Mouse (Mus musculus) midbrain, embryonic 16.5 days (tissue): ENCODE measurements at regions not wholly inside any gene's neighbourhood (a gene's known extent, or its start where the extent isn't known, plus 50 kb on each side); places are given as distances from the start of the nearest gene placed in this dataset.

Experiments
- ATAC-seq: fragments of 200-750 bp; cut with Nextera tagmentation; 2 replicates; pipeline ENCODE4 v1.8.0; 2017; ENCODE audit warnings: moderate TSS enrichment
- H3K27ac ChIP-seq: fragments of 300-500 bp; sonication (generic); 2 replicates; pipeline ENCODE4 v1.5.1; 2014; ENCODE audit warnings: mild to moderate bottlenecking, low read length, mixed read lengths
- H3K27me3 ChIP-seq: fragments of 300-500 bp; sonication (generic); 2 replicates; pipeline ENCODE4 v1.6.1; 2014; ENCODE audit warnings: low read depth, low read length, mixed read lengths; ENCODE audit not compliant: control insufficient read depth, insufficient read depth
- H3K36me3 ChIP-seq: fragments of 300-500 bp; sonication (generic); 2 replicates; pipeline ENCODE4 v1.6.1; 2014; ENCODE audit warnings: mild to moderate bottlenecking, low read length, moderate library complexity, mixed read lengths; ENCODE audit not compliant: control insufficient read depth, insufficient read depth
- H3K4me1 ChIP-seq: fragments of 300-500 bp; sonication (generic); 2 replicates; pipeline ENCODE4 v1.6.1; 2014; ENCODE audit warnings: mild to moderate bottlenecking, low read length, mixed read lengths; ENCODE audit not compliant: control insufficient read depth, insufficient read depth
- H3K4me2 ChIP-seq: fragments of 300-500 bp; sonication (generic); 2 replicates; pipeline ENCODE4 v1.6.1; 2014; ENCODE audit warnings: mild to moderate bottlenecking, low read length, mixed read lengths
- H3K4me3 ChIP-seq: fragments of 300-500 bp; sonication (generic); 2 replicates; pipeline ENCODE4 v1.5.1; 2014; ENCODE audit warnings: low read depth, mild to moderate bottlenecking, low read length, moderate library complexity, mixed read lengths
- H3K9ac ChIP-seq: fragments of 300-500 bp; sonication (generic); 2 replicates; pipeline ENCODE4 v1.6.1; 2014; ENCODE audit warnings: low read depth, low read length, mixed read lengths
- H3K9me3 ChIP-seq: fragments of 300-500 bp; sonication (generic); replicated peaks from 2 replicates; pipeline ENCODE4 v1.6.1; 2014; ENCODE audit warnings: mild to moderate bottlenecking, low read length, mixed read lengths; ENCODE audit not compliant: control insufficient read depth, poor library complexity, severe bottlenecking
- WGBS: fragments of 180-500 bp; shearing (Covaris S2); extraction: QIAGEN DNeasy Blood & Tissue Kit; methylation state at CpG from one replicate; pipeline ENCODE4 v1.1.7; 2014; 5-methylcytosine and 5-hydroxymethylcytosine counted together

- no peaks in the 10 kb centered on the region for H3K4me1 ChIP-seq
- H3K9ac ChIP-seq = no peak overlapping the region
- no peaks in the 10 kb centered on the region for H3K36me3 ChIP-seq
- no peak overlapping the region for H3K4me3 ChIP-seq
- H3K4me2 ChIP-seq = no peak overlapping the region
- WGBS = 87% methylated on average over 6 of the region's 6 CpGs
- H3K9me3 ChIP-seq = no peaks in the 10 kb centered on the region
- no peak for ATAC-seq
- H3K27ac ChIP-seq = no peak overlapping the region
- no peaks in the 10 kb centered on the region for H3K27me3 ChIP-seq
These were observed 147.8 kb downstream of the Mtx2 start for GRCm38 (mm10) chr2:74973386-74973785.

GRCm38 (mm10) chr2:74974595-74975325 is 149.2 kb downstream of the Mtx2 start:
- Histone ChIP-seq H3K9ac (no peak overlapping the region), H3K27me3 (no peaks in the 10 kb centered on the region), H3K4me3 (no peak overlapping the region), H3K4me1 (no peaks in the 10 kb centered on the region), H3K4me2 (peak overlapping the region; percentile 29), H3K9me3 (no peaks in the 10 kb centered on the region), H3K36me3 (no peaks in the 10 kb centered on the region), H3K27ac (peak overlapping the region; percentile 76)
- WGBS = 62% methylated on average over 16 of the region's 16 CpGs
- peak; percentile 76; the same call in 1 of the 2 replicates for ATAC-seq

- H3K4me2 ChIP-seq = no peak overlapping the region
- H3K4me1 ChIP-seq = no peaks in the 10 kb centered on the region
- H3K9ac ChIP-seq = no peak overlapping the region
- H3K36me3 ChIP-seq = no peaks in the 10 kb centered on the region
- no peak overlapping the region for H3K27ac ChIP-seq
- 98% methylated on average over 3 of the region's 3 CpGs for WGBS
- no peak overlapping the region for H3K4me3 ChIP-seq
- no peaks in the 10 kb centered on the region for H3K27me3 ChIP-seq
- no peak for ATAC-seq
- H3K9me3 ChIP-seq = no peaks in the 10 kb centered on the region
These were observed 151.7 kb downstream of the Mtx2 start for GRCm38 (mm10) chr2:74977348-74977747.

- no peaks in the 10 kb centered on the region for H3K9me3 ChIP-seq
- no peak overlapping the region for H3K4me2 ChIP-seq
- ATAC-seq = no peak
- no peaks in the 10 kb centered on the region for H3K36me3 ChIP-seq
- no peaks in the 10 kb centered on the region for H3K4me1 ChIP-seq
- 94% methylated on average over 1 of the region's 1 CpGs for WGBS
- H3K4me3 ChIP-seq = no peak overlapping the region
- no peaks in the 10 kb centered on the region for H3K27me3 ChIP-seq
- H3K9ac ChIP-seq = no peak overlapping the region
- H3K27ac ChIP-seq = no peak overlapping the region
These were observed 152.2 kb downstream of the Mtx2 start for GRCm38 (mm10) chr2:74977828-74978227.

- no peaks in the 10 kb centered on the region for H3K27me3 ChIP-seq
- no peak overlapping the region for H3K27ac ChIP-seq
- 98% methylated on average over 3 of the region's 3 CpGs for WGBS
- no peaks in the 10 kb centered on the region for H3K9me3 ChIP-seq
- no peak overlapping the region for H3K4me2 ChIP-seq
- no peaks in the 10 kb centered on the region for H3K36me3 ChIP-seq
- no peak overlapping the region for H3K4me3 ChIP-seq
- no peaks in the 10 kb centered on the region for H3K4me1 ChIP-seq
- ATAC-seq = no peak
- H3K9ac ChIP-seq = no peak overlapping the region
These were observed 156.3 kb downstream of the Mtx2 start for GRCm38 (mm10) chr2:74981856-74982255.

- H3K27ac ChIP-seq = no peak overlapping the region
- no peaks in the 10 kb centered on the region for H3K4me1 ChIP-seq
- no peak overlapping the region for H3K9ac ChIP-seq
- WGBS = 82% methylated on average over 3 of the region's 3 CpGs
- H3K27me3 ChIP-seq = no peaks in the 10 kb centered on the region
- H3K9me3 ChIP-seq = no peaks in the 10 kb centered on the region
- H3K4me2 ChIP-seq = no peak overlapping the region
- no peak for ATAC-seq
- no peaks in the 10 kb centered on the region for H3K36me3 ChIP-seq
- no peak overlapping the region for H3K4me3 ChIP-seq
These were observed 168.2 kb downstream of the Mtx2 start for GRCm38 (mm10) chr2:74993802-74994201.

- H3K36me3 ChIP-seq = no peaks in the 10 kb centered on the region
- H3K4me2 ChIP-seq = no peak overlapping the region
- no peaks in the 10 kb centered on the region for H3K27me3 ChIP-seq
- H3K9me3 ChIP-seq = no peaks in the 10 kb centered on the region
- H3K4me3 ChIP-seq = no peak overlapping the region
- H3K27ac ChIP-seq = no peak overlapping the region
- WGBS = 59% methylated on average over 2 of the region's 2 CpGs
- H3K9ac ChIP-seq = no peak overlapping the region
- ATAC-seq = no peak
- H3K4me1 ChIP-seq = no peaks in the 10 kb centered on the region
These were observed 169.4 kb downstream of the Mtx2 start for GRCm38 (mm10) chr2:74994998-74995397.

- 100% methylated on average over 1 of the region's 1 CpGs for WGBS
- Histone ChIP-seq H3K9me3 (no peaks in the 10 kb centered on the region), H3K27ac (no peak overlapping the region), H3K4me3 (no peak overlapping the region), H3K4me1 (no peaks in the 10 kb centered on the region), H3K9ac (no peak overlapping the region), H3K36me3 (no peaks in the 10 kb centered on the region), H3K27me3 (no peaks in the 10 kb centered on the region), H3K4me2 (no peak overlapping the region)
- no peak for ATAC-seq
These were observed 172.1 kb downstream of the Mtx2 start for GRCm38 (mm10) chr2:74997736-74998135.

- 60% methylated on average over 10 of the region's 10 CpGs for WGBS
- Histone ChIP-seq H3K4me3 (no peak overlapping the region), H3K27ac (no peak overlapping the region), H3K27me3 (no peaks in the 10 kb centered on the region), H3K4me2 (no peak overlapping the region), H3K36me3 (no peaks in the 10 kb centered on the region), H3K4me1 (no peaks in the 10 kb centered on the region), H3K9me3 (no peaks in the 10 kb centered on the region), H3K9ac (no peak overlapping the region)
- ATAC-seq = no peak
These were observed 174.8 kb downstream of the Mtx2 start for GRCm38 (mm10) chr2:75000368-75000796.
